ENCODE assay signal across 9 mouse cellular contexts in the genomic region with DNA sequence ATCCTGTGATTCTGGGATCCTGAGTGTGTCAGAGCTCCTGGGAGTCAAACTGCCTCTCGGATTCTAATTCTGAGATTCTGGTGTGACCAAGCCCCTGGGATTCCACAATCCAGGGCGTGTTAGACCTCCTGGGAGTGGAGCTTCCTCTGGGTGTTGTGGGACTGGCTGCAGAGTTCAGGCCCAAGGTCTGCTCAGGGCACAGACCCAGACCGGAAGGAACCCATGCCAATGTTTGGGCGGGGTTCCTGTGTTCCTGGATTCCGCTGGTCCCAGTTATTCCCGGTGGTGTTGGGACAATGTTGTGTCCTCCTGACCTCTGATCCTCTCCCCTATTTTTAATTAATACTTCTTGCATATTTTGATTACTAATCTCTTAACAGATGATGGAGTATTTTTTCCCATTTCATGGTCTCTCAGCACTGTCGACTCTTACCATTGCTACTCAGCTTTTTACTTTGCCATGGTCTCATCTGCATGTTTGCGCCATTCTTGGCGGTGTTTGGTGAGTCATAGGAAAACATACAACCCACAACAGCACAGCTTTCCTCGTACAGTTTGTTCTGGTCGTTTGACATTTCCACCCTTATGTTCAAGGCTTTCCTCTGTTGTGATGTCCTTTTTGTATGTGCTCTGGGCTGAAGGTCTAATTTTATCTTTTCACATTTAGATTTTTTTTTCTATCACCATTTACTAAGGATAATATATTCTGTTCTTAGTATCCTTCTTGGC. TPM values are rescaled to one million over a fixed set of nuclear protein-coding genes. Genes with fewer than 3 reads are reported as not detected.
A peak's percentile ranks its signal among the peaks of the same experiment; 100 is the strongest.
DNase-seq lines count a peak whose midpoint lies in the region; TF ChIP-seq lines count a peak whose summit lies in the region.
"Had no signal": no experiment of that assay in that cellular context is flagged by ENCODE, and none has a peak within 500 bp of the region (broad histone marks: within the 10 kb centered on the region; RNA-seq: fewer than 3 reads in every experiment).

No protein-coding gene starts in this region.

- intact Hi-C loops in gastrocnemius, postnatal 14 days (cut with DNase I; ENCODE audit: low total_unique reads) = no loop called here
- intact Hi-C loops in left cerebral cortex, postnatal 25 days (cut with DNase I) = no loop called here

- no peak overlapping the region for H3K4me3 ChIP-seq in layer of hippocampus, adult 2 months
- H3K4me3 ChIP-seq: forebrain, embryonic 12.5 days had no signal

- no peak overlapping the region; the same call in 1 of the 2 replicates for H3K27ac ChIP-seq in layer of hippocampus, adult 2 months
- H3K27ac ChIP-seq: forebrain, embryonic 12.5 days had no signal

- peak; percentile 14 for DNase-seq in right cerebral cortex, adult 18-20 months
- DNase-seq in right cerebral cortex, postnatal 4 days = no peak
- DNase-seq in gastrocnemius, postnatal 14 days = peak; percentile 39
- peak; percentile 13 to 49 for DNase-seq in left cerebral cortex, postnatal 25 days (ENCODE audit: low spot score in 2 of 2)
- DNase-seq in layer of hippocampus, adult 2 months (ENCODE audit: low spot score in 2 of 2) = no peak
- no peak for DNase-seq in spleen, postnatal 36 days (ENCODE audit: low spot score in 2 of 2)
- no peak for DNase-seq in layer of hippocampus, adult 11-12 months (ENCODE audit: low spot score)
- DNase-seq: cerebellum, postnatal 36 days had no signal

- TF ChIP-seq CTCF in layer of hippocampus, adult 2 months (conservative IDR thresholded peaks at IDR 0.05) = no peak

RNA-seq across cellular contexts. Expression of gene Gm34653, which starts 10.6 kb away (rescaled TPM):
- total RNA-seq in gastrocnemius, postnatal 14 days (2021) = under 1 TPM; 0.12 to 0.18 TPM
- total RNA-seq in left cerebral cortex, postnatal 25 days (2021) = not detected
- total RNA-seq in layer of hippocampus, adult 2 months (2021) = not detected

RNA-seq across cellular contexts. Expression of gene Fbxw2, which starts 17.3 kb away (rescaled TPM):
- 10 to 100 TPM; 43.5 to 48.3 TPM for total RNA-seq in gastrocnemius, postnatal 14 days (2021)
- 100 to 1,000 TPM in 1 of 2 experiments, 10 to 100 TPM in 1; 96.1 to 101 TPM for total RNA-seq in left cerebral cortex, postnatal 25 days (2021)
- 10 to 100 TPM; 78.2 to 84.0 TPM for total RNA-seq in layer of hippocampus, adult 2 months (2021)

RNA-seq across cellular contexts. Expression of gene Cutal, which starts 30.8 kb away (rescaled TPM):
- under 1 TPM; 0.29 to 0.49 TPM for total RNA-seq in gastrocnemius, postnatal 14 days (2021)
- under 1 TPM; 0.25 to 0.41 TPM for total RNA-seq in left cerebral cortex, postnatal 25 days (2021)
- under 1 TPM; 0.15 to 0.41 TPM for total RNA-seq in layer of hippocampus, adult 2 months (2021)

RNA-seq across cellular contexts. Expression of gene Psmd5, which starts 31.4 kb away (rescaled TPM):
- total RNA-seq in gastrocnemius, postnatal 14 days (2021) = 10 to 100 TPM; 13.5 to 13.8 TPM
- total RNA-seq in left cerebral cortex, postnatal 25 days (2021) = 10 to 100 TPM; 33.3 to 38.0 TPM
- total RNA-seq in layer of hippocampus, adult 2 months (2021) = 10 to 100 TPM; 36.1 to 43.1 TPM

RNA-seq across cellular contexts. Expression of gene Rabepk, which starts 43.7 kb away (rescaled TPM):
- 10 to 100 TPM in 1 of 2 experiments, 1 to 10 TPM in 1; 7.9 to 10.1 TPM for total RNA-seq in gastrocnemius, postnatal 14 days (2021)
- total RNA-seq in left cerebral cortex, postnatal 25 days (2021) = 10 to 100 TPM; 30.8 to 34.0 TPM
- 10 to 100 TPM; 27.8 to 33.7 TPM for total RNA-seq in layer of hippocampus, adult 2 months (2021)

Comparison
In these comparisons a context has a peak if more than half of its experiments do, and no peak if none do; other contexts are left out.
1. DNase-seq: peak in right cerebral cortex, adult 18-20 months (single experiment), gastrocnemius, postnatal 14 days (single experiment) and left cerebral cortex, postnatal 25 days (2 of 2); none in right cerebral cortex, postnatal 4 days (single experiment), layer of hippocampus, adult 2 months (0 of 2), spleen, postnatal 36 days (0 of 2) and layer of hippocampus, adult 11-12 months (single experiment).